Mouse (Mus musculus) lung, adult 2 months (tissue): ENCODE data around the gene Lst1.

ENCODE experiments used
- CTCF ChIP-seq: fragments of 200-500 bp; IDR thresholded peaks from 2 replicates; pipeline ENCODE4 v1.5.1; 2011; ENCODE audit warnings: mild to moderate bottlenecking, low read length, control low read depth; ENCODE audit not compliant: insufficient read depth
- POLR2A ChIP-seq: fragments of 200-500 bp; IDR thresholded peaks from 2 replicates; pipeline ENCODE4 v1.6.1; 2011; ENCODE audit warnings: low read depth, mild to moderate bottlenecking, control low read depth, low read length, borderline replicate concordance; ENCODE audit errors: extremely low read depth

- no peak for TF ChIP-seq POLR2A
- no peak for TF ChIP-seq CTCF
Measured at GRCm38 (mm10) chr17:35232659-35233058, 44.4 kb upstream of the Lst1 start.
